Mouse (Mus musculus) kidney, postnatal 10 days (tissue): Measurements from ENCODE around the gene Gm11111.

ENCODE experiments used
- DNase-seq: peaks from one replicate; pipeline ENCODE4 v3.0.0; 2021; ENCODE audit warnings: mixed read lengths

Gm11111 gene

DNA sequence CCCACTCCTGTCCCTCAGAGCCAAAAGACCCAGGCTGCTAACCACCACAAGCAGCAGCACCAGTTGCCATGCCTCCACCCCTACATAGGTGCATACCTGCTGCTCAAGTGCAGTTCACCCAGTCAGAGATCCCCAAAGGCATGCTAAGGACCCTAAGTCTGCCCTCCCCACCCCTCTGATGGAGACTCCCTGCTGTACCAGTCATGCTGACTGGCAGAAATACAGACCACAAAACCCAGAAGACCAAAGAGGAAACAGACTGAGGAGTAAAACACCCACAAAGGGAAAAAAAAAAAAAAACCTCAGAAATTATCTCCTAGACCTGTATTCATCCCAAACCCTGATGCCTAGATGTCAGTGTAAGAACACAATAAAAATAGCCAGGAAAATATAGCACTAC is 33.4 kb downstream of the Gm11111 start:
- DNase-seq, result no peak
